Mouse (Mus musculus): ENCODE results near the gene Ovol3. TPM values are rescaled to one million over a fixed set of nuclear protein-coding genes. Genes with fewer than 3 reads are reported as not detected.

The Ovol3 gene
- total RNA-seq (2023): not detected

GRCm38 (mm10) chr7:30235625-30236024, at the start of gene Ovol3:
TSS of gene Ovol3 (minus strand) at chr7:30235725.

GRCm38 (mm10) chr7:30279951-30280669, 44.6 kb upstream of the Ovol3 start, which contains the start of the genes Thap8 and Wdr62:
TSS of gene Thap8 (plus strand) at chr7:30280094.
TSS of gene Wdr62 (minus strand) at chr7:30280419.

GRCm38 (mm10) chr7:30231669-30232454, 3.7 kb downstream of the Ovol3 start, which contains the start of the genes Polr2i and Tbcb:
TSS of gene Polr2i (plus strand) at chr7:30231948.
TSS of gene Tbcb (minus strand) at chr7:30232272.

GRCm38 (mm10) chr7:30198481-30198971, 37.0 kb downstream of the Ovol3 start, which contains the start of gene Capns1:
TSS of gene Capns1 (minus strand) at chr7:30198811.

GRCm38 (mm10) chr7:30183879-30184289, 51.6 kb downstream of the Ovol3 start, which contains the start of gene Cox7a1:
TSS of gene Cox7a1 (plus strand) at chr7:30184144.

Other genes starting within 250 kb of the Ovol3 start
- under 1 TPM; 0.57 to 0.61 TPM for gene Zfp14, start 184.3 kb downstream of the Ovol3 start, total RNA-seq (2023)
- under 1 TPM; 0.75 to 0.86 TPM for gene Zfp82, start 162.8 kb downstream of the Ovol3 start, total RNA-seq (2023)
- gene Gm26920, start 145.3 kb downstream of the Ovol3 start, total RNA-seq (2023): not detected
- 1 to 10 TPM in 1 of 2 experiments, under 1 TPM in 1; 0.92 to 1.0 TPM for gene Zfp566, start 145.2 kb downstream of the Ovol3 start, total RNA-seq (2023)
- gene Zfp260, start 140.9 kb downstream of the Ovol3 start, total RNA-seq (2023): 10 to 100 TPM in 1 of 2 experiments, 1 to 10 TPM in 1; 7.2 to 10.1 TPM
- 1 to 10 TPM; 7.1 to 9.1 TPM for gene Zfp382, start 113.8 kb downstream of the Ovol3 start, total RNA-seq (2023)
- 10 to 100 TPM; 14.2 to 16.0 TPM for gene Zfp146, start 66.0 kb downstream of the Ovol3 start, total RNA-seq (2023)
- 1 to 10 TPM in 1 of 2 experiments, not detected in 1; 1.4 TPM for gene Cox7a1, start 51.6 kb downstream of the Ovol3 start, total RNA-seq (2023)
- gene Capns1, start 36.9 kb downstream of the Ovol3 start, total RNA-seq (2023): 100 to 1,000 TPM; 216 to 218 TPM
- gene Polr2i, start 3.8 kb downstream of the Ovol3 start, total RNA-seq (2023): 10 to 100 TPM; 29.7 to 30.5 TPM
- gene Tbcb, start 3.5 kb downstream of the Ovol3 start, total RNA-seq (2023): 10 to 100 TPM; 47.2 to 53.8 TPM
- 1 to 10 TPM; 1.0 to 1.1 TPM for gene Thap8, start 44.4 kb upstream of the Ovol3 start, total RNA-seq (2023)
- gene Wdr62, start 44.7 kb upstream of the Ovol3 start, total RNA-seq (2023): 10 to 100 TPM; 15.1 to 21.7 TPM
- not detected for gene Clip3, start 56.0 kb upstream of the Ovol3 start, total RNA-seq (2023)
- gene Alkbh6, start 73.0 kb upstream of the Ovol3 start, total RNA-seq (2023): 10 to 100 TPM; 11.1 to 13.8 TPM
- under 1 TPM in 1 of 2 experiments, not detected in 1; 0.77 TPM for gene Syne4, start 79.1 kb upstream of the Ovol3 start, total RNA-seq (2023)
- gene E130208F15Rik, start 86.0 kb upstream of the Ovol3 start, total RNA-seq (2023): under 1 TPM; 0.31 to 0.33 TPM
- gene Sdhaf1, start 88.2 kb upstream of the Ovol3 start, total RNA-seq (2023): 1 to 10 TPM; 2.0 to 3.4 TPM
- gene Lrfn3, start 127.0 kb upstream of the Ovol3 start, total RNA-seq (2023): not detected
- 1,000 to 10,000 TPM; 1,969 to 2,032 TPM for gene Tyrobp, start 178.0 kb upstream of the Ovol3 start, total RNA-seq (2023)
- gene Hcst, start 184.1 kb upstream of the Ovol3 start, total RNA-seq (2023): 100 to 1,000 TPM; 116 to 124 TPM
- 10 to 100 TPM; 61.7 to 67.0 TPM for gene Nfkbid, start 186.0 kb upstream of the Ovol3 start, total RNA-seq (2023)
- under 1 TPM in 1 of 2 experiments, not detected in 1; 0.35 TPM for gene Aplp1, start 209.8 kb upstream of the Ovol3 start, total RNA-seq (2023)
- not detected for gene Kirrel2, start 222.0 kb upstream of the Ovol3 start, total RNA-seq (2023)
- not detected for gene Nphs1, start 222.6 kb upstream of the Ovol3 start, total RNA-seq (2023)

Measured in neutrophil, adult 83 days (primary cell).